Mouse (Mus musculus): ENCODE measurements around the gene Gm11639.

DNA sequence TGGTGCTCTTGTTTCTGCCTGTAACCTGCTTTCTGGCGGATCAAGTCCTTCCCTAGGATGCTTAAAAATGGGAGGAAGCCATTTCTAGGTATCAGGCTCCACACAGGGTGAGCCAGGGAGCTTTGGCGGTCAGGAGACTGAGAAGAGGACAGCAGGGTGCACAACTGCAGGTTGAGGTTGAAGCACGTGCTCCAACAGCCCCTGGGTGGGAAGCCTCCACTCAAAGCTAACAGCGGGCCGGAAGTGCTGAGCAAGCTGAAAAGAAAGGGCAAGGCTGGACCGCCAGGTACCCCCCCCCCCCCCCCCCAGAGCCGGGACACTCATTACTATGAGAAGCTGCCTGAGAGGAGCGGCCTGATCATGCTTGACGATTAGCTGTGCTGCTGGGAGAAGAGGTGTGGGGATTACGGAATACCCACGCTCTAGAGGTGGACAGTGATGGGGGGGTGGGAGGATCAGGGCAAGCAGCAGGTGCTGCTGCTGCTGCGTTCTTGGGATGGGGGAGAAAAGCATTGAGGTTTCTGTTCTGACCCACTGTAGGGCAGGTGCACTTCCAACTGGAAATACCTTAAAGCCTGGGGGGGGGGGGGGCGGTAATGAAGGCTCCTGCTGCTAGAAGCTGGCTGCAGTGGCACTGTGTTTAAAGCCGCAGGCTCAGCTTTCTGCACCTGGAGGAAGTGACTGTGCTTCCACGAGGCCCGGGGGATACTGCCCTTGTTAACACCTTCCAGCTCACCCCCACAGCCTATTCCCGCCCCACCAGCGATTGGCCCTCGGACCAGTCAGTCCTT is 465.9 kb downstream of the Gm11639 start:
- TF ChIP-seq CTCF (IDR thresholded peaks at IDR 0.05; ENCODE audit: extremely low read depth, insufficient read depth, low read length) (no peak), POLR2A (IDR thresholded peaks at IDR 0.05; ENCODE audit: extremely low read depth, insufficient read depth, low read length) (no peak)

All from cortical plate, adult 2 months (tissue).